Mouse (Mus musculus) megakaryocyte, embryonic 14.5 days (primary cell): ENCODE results near the gene Socs3. TPM values are rescaled to one million over a fixed set of nuclear protein-coding genes. Genes with fewer than 3 reads are reported as not detected.

Source experiments
- H3K27me3 ChIP-seq: replicated peaks from 2 replicates; pipeline ENCODE3; 2012; ENCODE audit warnings: inconsistent platforms
- H3K36me3 ChIP-seq: replicated peaks from 2 replicates; pipeline ENCODE3; 2012; ENCODE audit warnings: low read length, inconsistent platforms, mixed read lengths
- H3K4me1 ChIP-seq: 2 replicates; pipeline ENCODE4 v1.6.1; 2012; ENCODE audit warnings: inconsistent platforms
- H3K4me3 ChIP-seq: replicated peaks from 2 replicates; pipeline ENCODE3; 2012; ENCODE audit warnings: moderate library complexity, mild to moderate bottlenecking, inconsistent platforms
- H3K9me3 ChIP-seq: 2 replicates; pipeline ENCODE4 v1.6.1; 2012; ENCODE audit warnings: inconsistent platforms
- FLI1 ChIP-seq: IDR thresholded peaks from 2 replicates; pipeline ENCODE4 v1.6.1; 2012; ENCODE audit warnings: low read length, inconsistent platforms, mixed read lengths
- GATA1 ChIP-seq: IDR thresholded peaks from 3 replicates; pipeline ENCODE4 v1.6.1; 2012; ENCODE audit warnings: mixed read lengths, low read length, inconsistent platforms, borderline replicate concordance
- polyA plus RNA-seq: library from polyadenylated mRNA; stranded (reverse); fragments of >175 nt; gene quantifications from 2 replicates; pipeline ENCODE4 v1.2.3, GENCODE M21; 2012; ENCODE audit warnings: low replicate concordance; ENCODE audit not compliant: insufficient read depth

Gene Socs3
- polyA plus RNA-seq, 1 experiment: 75.2 TPM

DNA sequence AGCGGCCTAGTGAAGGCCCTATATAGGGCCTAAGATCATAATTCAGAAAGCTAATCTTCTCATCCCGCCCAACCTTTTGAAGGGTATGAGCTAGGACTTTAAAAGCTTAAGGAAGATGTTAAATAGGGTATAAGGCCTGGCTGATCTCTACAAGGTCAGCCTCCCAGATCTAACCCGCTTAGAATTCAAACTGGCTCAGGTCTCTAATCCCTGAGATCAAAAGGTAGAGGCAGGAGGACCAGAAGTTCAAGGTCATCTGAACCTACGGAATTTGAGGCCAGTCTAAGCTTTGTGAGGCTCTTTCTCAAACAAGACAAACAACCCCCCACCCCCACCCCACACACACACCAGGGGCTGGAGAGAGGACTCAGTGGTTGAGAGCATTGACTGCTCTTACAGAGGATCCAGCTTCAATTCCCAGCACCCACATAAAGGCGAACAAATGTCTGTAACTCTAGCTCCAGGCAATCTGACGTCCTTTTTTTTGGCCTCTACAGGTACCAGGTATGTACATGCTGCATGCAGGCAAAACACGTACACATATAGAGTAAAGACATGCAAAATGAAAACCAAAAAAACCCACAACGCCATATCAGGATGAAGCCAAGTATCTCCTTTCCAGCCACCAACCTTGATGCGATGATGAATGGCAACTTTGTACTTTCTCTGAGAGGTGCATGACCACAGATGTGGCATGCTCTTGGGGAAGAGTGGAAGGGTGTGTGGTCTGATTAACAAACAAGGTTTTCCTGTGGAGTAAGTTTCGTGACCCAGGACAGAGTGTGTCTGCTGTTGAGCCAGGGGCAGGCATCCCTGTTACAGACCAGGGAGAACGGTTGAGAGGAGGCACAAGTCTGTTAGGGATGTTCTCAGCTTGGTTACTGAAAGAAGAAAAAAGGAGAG is 3.1 kb upstream of the Socs3 start:
- H3K4me3 ChIP-seq: peak overlapping the region; percentile 69
- TF ChIP-seq GATA1: no peak

DNA sequence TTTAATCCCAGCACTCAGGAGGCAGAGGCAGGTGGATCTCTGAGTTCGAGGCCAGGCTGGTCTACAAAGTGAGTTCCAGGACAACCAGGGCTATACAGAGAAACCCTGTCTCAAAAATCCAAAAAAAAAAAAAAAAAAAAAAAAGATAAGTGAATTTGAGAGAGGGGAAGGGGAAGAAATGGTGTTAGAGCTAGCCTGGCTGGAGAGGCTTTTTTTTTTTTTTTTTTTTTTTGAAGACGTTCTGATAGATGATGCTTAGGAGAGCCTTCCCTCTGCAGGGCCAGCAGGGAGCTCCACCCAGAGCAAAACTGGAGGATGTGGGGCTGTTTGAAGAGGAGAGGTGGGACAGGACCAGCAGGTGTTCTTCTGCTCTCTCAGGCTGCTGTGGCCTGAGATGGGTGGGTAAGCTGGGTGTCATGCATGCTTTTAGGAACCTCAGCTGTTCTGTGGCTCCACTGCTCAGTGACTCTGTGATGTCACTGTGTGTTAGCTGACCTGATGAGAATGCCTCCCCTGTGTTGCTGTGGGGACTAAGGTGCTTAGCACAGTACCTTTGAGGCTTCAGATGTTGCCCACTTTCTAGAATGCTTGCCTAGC is 1.9 kb upstream of the Socs3 start:
- no peak for TF ChIP-seq GATA1
- TF ChIP-seq FLI1: no peak
- no peaks in the 10 kb centered on the region for H3K9me3 ChIP-seq
- H3K27me3 ChIP-seq: no peaks in the 10 kb centered on the region
- peak overlapping the region; percentile 56 for H3K4me3 ChIP-seq
- peaks cover 15% of the 10 kb centered on the region for H3K36me3 ChIP-seq
- peaks cover 87% of the 10 kb centered on the region for H3K4me1 ChIP-seq

More for the DNA sequence above, 3.1 kb upstream of the Socs3 start:
- H3K36me3 ChIP-seq: peaks cover 4% of the 10 kb centered on the region
- no peaks in the 10 kb centered on the region for H3K27me3 ChIP-seq
- H3K9me3 ChIP-seq: no peaks in the 10 kb centered on the region
- peaks cover 87% of the 10 kb centered on the region for H3K4me1 ChIP-seq

DNA sequence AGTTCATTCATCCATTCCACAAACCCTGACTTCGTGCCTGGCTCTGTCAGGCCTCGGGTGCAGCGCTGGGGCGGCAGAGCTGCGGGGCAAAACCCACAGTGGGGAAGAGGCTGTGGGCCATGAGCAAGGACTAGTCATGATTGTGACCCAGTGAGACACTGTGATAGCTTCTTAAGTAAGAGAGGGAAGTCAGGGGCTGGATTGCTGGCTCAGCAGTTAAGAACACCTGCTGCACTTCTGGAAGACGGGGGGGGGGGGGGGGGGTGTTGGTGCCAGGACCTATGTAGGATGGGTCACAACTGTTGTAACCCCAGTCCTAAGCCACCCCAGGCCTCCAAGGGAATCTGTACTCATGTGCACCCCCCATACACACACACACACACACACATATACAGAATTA is 1.3 kb upstream of the Socs3 start:
- Histone ChIP-seq H3K36me3 (peaks cover 22% of the 10 kb centered on the region), H3K27me3 (no peaks in the 10 kb centered on the region), H3K4me3 (no peak overlapping the region), H3K9me3 (no peaks in the 10 kb centered on the region), H3K4me1 (peaks cover 87% of the 10 kb centered on the region)
- no peak for TF ChIP-seq FLI1
- no peak for TF ChIP-seq GATA1

DNA sequence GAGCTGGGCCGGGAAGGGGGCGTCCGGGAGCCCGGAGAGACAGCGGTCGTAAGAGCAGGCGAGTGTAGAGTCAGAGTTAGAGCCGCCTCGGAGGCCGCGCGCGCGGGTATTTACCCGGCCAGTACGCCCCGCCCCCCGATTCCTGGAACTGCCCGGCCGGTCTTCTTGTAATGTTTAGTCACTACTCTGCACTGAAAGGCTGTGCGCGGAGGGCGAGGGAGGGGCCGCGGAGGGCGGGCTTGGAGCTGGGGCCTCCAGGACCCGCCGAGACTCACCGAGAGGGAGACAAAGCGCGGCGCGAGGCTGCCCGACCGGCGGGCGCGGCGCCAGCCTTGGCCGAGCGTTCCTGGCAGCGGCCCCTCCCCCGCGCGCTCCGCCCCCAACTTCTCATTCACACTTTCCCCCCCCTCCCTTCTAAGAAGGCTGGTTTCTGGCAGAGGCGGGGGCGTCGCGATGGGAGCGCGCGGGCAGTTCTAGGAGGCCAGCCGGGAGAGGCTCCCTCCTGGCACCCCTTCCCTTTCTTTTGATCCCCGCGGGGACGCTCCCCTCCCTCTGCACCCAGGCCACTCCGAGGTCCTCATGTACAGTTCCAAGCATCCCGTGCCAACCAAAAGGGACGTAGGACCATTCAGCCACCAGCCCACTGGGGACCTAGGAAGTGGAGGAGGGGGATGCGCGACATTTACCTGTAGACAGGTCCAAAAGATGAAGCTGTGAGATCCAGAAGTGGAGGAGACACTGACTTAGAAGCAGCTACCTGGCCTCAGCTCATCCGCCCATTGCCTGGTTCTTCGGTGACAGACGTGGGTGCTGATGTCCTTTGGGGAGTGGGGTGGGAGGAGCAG is 525 bp downstream of the Socs3 start:
- Histone ChIP-seq H3K36me3 (peaks cover 34% of the 10 kb centered on the region), H3K4me3 (peak overlapping the region; percentile 97), H3K4me1 (peaks cover 87% of the 10 kb centered on the region), H3K27me3 (no peaks in the 10 kb centered on the region), H3K9me3 (no peaks in the 10 kb centered on the region)
- TF ChIP-seq FLI1 (no peak), GATA1 (no peak)

DNA sequence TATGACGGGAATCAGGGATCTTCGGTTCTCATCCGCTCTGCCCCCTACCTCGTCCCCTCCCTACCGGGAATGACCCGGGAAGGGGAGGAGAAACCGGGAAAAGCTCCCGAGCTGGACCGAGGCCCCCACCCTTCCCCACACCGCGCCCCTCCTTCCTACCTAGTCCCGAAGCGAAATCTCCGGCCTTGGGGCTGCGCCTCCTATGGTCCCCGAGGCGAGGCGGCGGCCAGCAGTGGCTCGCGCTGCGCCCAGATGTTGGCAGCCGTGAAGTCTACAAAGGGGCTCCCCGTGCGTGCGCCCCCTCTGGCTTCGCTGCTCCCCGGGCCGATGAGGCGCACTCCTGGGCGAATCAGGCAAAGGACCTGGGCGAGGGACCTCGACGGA is 1.1 kb downstream of the Socs3 start:
- Histone ChIP-seq H3K27me3 (no peaks in the 10 kb centered on the region), H3K4me3 (peak overlapping the region; percentile 97), H3K4me1 (peaks cover 87% of the 10 kb centered on the region), H3K36me3 (peaks cover 34% of the 10 kb centered on the region), H3K9me3 (no peaks in the 10 kb centered on the region)
- TF ChIP-seq GATA1 (no peak), FLI1 (no peak)

DNA sequence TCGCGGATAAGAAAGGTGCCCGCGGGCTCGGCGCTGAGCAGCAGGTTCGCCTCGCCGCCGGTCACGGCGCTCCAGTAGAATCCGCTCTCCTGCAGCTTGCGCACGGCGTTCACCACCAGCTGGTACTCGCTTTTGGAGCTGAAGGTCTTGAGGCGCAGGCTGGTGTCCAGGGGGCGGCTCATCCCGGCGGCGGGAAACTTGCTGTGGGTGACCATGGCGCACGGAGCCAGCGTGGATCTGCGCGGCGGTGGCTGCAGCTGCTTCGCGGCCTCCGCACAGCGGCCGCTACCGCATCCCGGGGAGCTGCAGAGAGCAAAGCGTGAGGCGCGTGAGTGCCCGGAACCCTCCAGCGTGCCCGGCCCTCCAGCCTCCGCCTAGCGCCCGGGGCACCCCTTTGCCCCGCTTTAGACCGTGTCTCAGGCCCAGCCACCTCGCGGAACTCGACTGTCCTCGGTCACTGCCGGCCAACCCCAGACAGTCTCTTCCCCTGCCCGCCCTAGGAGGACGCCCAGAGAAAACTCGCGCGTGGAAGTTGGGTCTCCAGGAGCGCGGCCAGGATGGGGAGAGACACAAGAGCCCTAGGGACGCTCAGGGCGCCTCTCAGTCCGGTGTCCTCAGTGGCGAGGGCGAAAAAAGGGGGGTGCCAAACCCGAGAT is 1.7 kb downstream of the Socs3 start:
- H3K27me3 ChIP-seq: no peaks in the 10 kb centered on the region
- peaks cover 34% of the 10 kb centered on the region for H3K36me3 ChIP-seq
- H3K4me1 ChIP-seq: peaks cover 87% of the 10 kb centered on the region
- H3K9me3 ChIP-seq: no peaks in the 10 kb centered on the region
- peak overlapping the region; percentile 97 for H3K4me3 ChIP-seq
- TF ChIP-seq FLI1 (no peak), GATA1 (no peak)

DNA sequence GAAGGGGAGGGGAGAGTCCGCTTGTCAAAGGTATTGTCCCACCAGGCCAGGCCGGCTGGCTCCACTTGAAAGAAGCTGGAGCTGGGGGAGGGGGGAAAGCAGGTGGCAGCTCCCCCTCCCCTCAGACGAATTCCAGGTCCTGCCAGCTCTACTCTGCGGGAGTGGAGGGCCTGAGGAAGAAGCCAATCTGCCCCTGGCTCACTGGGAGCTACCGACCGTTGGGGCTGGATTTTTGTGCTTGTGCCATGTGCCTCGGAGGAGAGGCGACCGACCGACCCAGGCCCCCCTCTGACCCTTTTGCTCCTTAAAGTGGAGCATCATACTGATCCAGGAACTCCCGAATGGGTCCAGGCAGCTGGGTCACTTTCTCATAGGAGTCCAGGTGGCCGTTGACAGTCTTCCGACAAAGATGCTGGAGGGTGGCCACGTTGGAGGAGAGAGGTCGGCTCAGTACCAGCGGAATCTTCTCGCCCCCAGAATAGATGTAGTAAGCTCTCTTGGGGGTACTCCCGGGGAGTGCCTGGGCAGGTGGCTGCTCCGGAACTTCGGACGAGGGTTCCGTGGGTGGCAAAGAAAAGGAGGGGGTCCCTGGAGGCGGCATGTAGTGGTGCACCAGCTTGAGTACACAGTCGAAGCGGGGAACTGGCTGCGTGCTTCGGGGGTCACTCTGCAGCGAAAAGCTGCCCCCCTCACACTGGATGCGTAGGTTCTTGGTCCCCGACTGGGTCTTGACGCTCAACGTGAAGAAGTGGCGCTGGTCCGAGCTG is 2.4 kb downstream of the Socs3 start:
- TF ChIP-seq FLI1 (no peak), GATA1 (no peak)
- H3K27me3 ChIP-seq: no peaks in the 10 kb centered on the region
- H3K4me1 ChIP-seq: peaks cover 87% of the 10 kb centered on the region
- peaks cover 34% of the 10 kb centered on the region for H3K36me3 ChIP-seq
- H3K9me3 ChIP-seq: no peaks in the 10 kb centered on the region
- peak overlapping the region; percentile 97 for H3K4me3 ChIP-seq

DNA sequence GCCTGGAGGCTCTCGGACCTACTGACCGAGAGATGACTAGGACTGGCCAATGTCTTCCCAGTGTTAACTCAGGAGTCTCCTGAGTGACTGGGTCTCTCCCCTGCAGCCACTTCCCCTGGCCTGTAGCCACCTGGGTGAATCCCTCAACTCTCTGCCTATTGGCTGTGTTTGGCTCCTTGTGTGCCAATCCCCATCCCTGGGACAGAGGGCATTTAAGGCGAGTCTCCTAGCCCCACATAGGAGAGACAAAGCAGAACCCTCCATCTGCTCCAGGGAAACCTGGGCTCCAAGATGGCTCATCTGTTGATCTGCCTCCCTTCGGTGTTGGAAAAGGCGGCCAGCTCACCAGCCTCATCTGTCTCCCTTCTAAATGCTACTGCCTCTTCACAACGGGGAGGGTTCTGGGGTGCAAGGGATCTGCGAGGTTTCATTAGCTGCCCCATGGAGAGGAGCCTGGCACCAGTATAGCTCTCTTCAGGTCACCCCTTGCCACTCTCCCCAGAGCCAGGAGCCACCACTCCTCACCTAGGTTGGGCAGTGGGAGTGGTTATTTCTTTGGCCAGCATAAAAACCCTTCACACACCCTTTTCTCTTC is 3.2 kb downstream of the Socs3 start:
- Histone ChIP-seq H3K4me1 (peaks cover 87% of the 10 kb centered on the region), H3K27me3 (no peaks in the 10 kb centered on the region), H3K36me3 (peaks cover 34% of the 10 kb centered on the region), H3K4me3 (peak overlapping the region; percentile 97), H3K9me3 (no peaks in the 10 kb centered on the region)
- no peak for TF ChIP-seq FLI1
- no peak for TF ChIP-seq GATA1

DNA sequence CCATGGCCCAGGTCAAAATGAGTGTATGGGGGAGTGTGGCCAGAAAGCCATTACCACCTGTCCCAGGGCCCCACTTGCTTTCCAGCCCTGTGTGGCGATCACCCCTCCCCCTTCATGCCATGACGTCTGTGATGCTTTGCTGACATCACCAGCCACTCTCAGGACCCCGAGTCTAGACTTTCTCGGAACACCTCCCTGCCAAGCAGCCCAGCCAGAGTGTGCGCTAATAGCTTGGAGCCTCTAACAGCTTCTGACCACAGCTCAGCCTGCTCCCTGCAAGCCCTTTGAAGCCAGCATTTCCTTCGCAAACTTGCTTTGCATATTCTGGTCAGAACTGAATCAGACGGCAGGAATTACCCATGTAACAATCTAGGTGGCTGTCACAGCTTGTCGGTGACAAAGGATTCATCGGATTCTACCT is 4.3 kb downstream of the Socs3 start:
- no peaks in the 10 kb centered on the region for H3K27me3 ChIP-seq
- peaks cover 85% of the 10 kb centered on the region for H3K4me1 ChIP-seq
- no peak for TF ChIP-seq FLI1
- TF ChIP-seq GATA1: no peak

More for the DNA sequence above, 4.3 kb downstream of the Socs3 start:
- peaks cover 34% of the 10 kb centered on the region for H3K36me3 ChIP-seq
- H3K4me3 ChIP-seq: peak overlapping the region; percentile 97
- H3K9me3 ChIP-seq: no peaks in the 10 kb centered on the region
